Mouse (Mus musculus) midbrain, embryonic 15.5 days (tissue): ENCODE measurements around the gene Ino80b. TPM values are rescaled to one million over a fixed set of nuclear protein-coding genes. Genes with fewer than 3 reads are reported as not detected.

Source experiments
- ATAC-seq: fragments of 200-750 bp; cut with Nextera tagmentation; replicated peaks from 2 replicates; pipeline ENCODE4 v1.8.0; 2017; ENCODE audit warnings: moderate TSS enrichment
- H3K27ac ChIP-seq: fragments of 300-500 bp; sonication (generic); 2 replicates; pipeline ENCODE4 v1.5.1; 2015; ENCODE audit warnings: mild to moderate bottlenecking, inconsistent platforms
- H3K27me3 ChIP-seq: fragments of 300-500 bp; sonication (generic); replicated peaks from 2 replicates; pipeline ENCODE4 v1.6.1; 2015; ENCODE audit warnings: inconsistent platforms
- H3K36me3 ChIP-seq: fragments of 300-500 bp; sonication (generic); replicated peaks from 2 replicates; pipeline ENCODE4 v1.6.1; 2015; ENCODE audit warnings: inconsistent platforms
- H3K4me1 ChIP-seq: fragments of 300-500 bp; sonication (generic); 2 replicates; pipeline ENCODE4 v1.6.1; 2015; ENCODE audit warnings: inconsistent platforms
- H3K4me2 ChIP-seq: fragments of 300-500 bp; sonication (generic); 2 replicates; pipeline ENCODE4 v1.6.1; 2015; ENCODE audit warnings: inconsistent platforms, mild to moderate bottlenecking, moderate library complexity
- H3K4me3 ChIP-seq: fragments of 300-500 bp; sonication (generic); 2 replicates; pipeline ENCODE4 v1.5.1; 2015; ENCODE audit warnings: mild to moderate bottlenecking, inconsistent platforms
- H3K9ac ChIP-seq: fragments of 300-500 bp; sonication (generic); 2 replicates; pipeline ENCODE4 v1.6.1; 2015; ENCODE audit warnings: mild to moderate bottlenecking, inconsistent platforms
- H3K9me3 ChIP-seq: fragments of 300-500 bp; sonication (generic); 2 replicates; pipeline ENCODE4 v1.6.1; 2016; ENCODE audit warnings: inconsistent platforms
- WGBS: fragments of 180-500 bp; shearing (Covaris S2); methylation state at CpG from one replicate; pipeline ENCODE4 v1.1.7; 2015; ENCODE audit warnings: mixed read lengths; 5-methylcytosine and 5-hydroxymethylcytosine counted together
- polyA plus RNA-seq: library from polyadenylated mRNA; unstranded; fragments of >200 nt; fragmentation: Nextera tagmentation; extraction: Ambion mirVana; gene quantifications from 2 replicates; pipeline ENCODE4 v1.2.1, GENCODE M21; 2015

Gene Ino80b
- polyA plus RNA-seq, 1 experiment from 2014 or later, result 15.1 TPM

- Histone ChIP-seq H3K4me2 (peak within 1 kb of the TSS; percentile 97), H3K9me3 (no peaks in the 10 kb centered on the region), H3K9ac (peak within 1 kb of the TSS; percentile 84), H3K36me3 (peaks cover 6% of the 10 kb centered on the region; the same call in 1 of the 2 replicates), H3K27me3 (no peaks in the 10 kb centered on the region), H3K27ac (peak within 1 kb of the TSS; percentile 85), H3K4me1 (peaks cover 54% of the 10 kb centered on the region), H3K4me3 (peak within 1 kb of the TSS; percentile 90)
- 1% methylated on average over 55 of the region's 58 CpGs for WGBS
- peak; percentile 89 for ATAC-seq
Measured at GRCm38 (mm10) chr6:83115011-83115671, 10.1 kb downstream of the Ino80b start, which contains the start of gene Mogs. TSS of gene Mogs (plus strand) at chr6:83115496.

- Histone ChIP-seq H3K9ac (no peak overlapping the region), H3K4me3 (no peak overlapping the region), H3K4me2 (no peak overlapping the region), H3K36me3 (no peaks in the 10 kb centered on the region), H3K27me3 (no peaks in the 10 kb centered on the region), H3K27ac (no peak overlapping the region), H3K9me3 (no peaks in the 10 kb centered on the region), H3K4me1 (peaks cover 45% of the 10 kb centered on the region)
- no peak for ATAC-seq
- 93% methylated on average over 4 of the region's 4 CpGs for WGBS
Measured at GRCm38 (mm10) chr6:83111510-83112136, 13.6 kb downstream of the Ino80b start.

GRCm38 (mm10) chr6:83108762-83109668, 16.2 kb downstream of the Ino80b start, which contains the start of gene Mrpl53:
TSS of gene Mrpl53 (plus strand) at chr6:83109040.
- H3K4me1 ChIP-seq, result peaks cover 29% of the 10 kb centered on the region
- no peaks in the 10 kb centered on the region for H3K27me3 ChIP-seq
- H3K27ac ChIP-seq, result peak within 1 kb of the TSS; percentile 77
- peak; percentile 92 for ATAC-seq
- H3K36me3 ChIP-seq, result 0 out of 2 replicates have a peak, but pooled peaks cover 2% of the 10 kb centered on the region
- H3K4me3 ChIP-seq, result peak within 1 kb of the TSS; percentile 72
- peak within 1 kb of the TSS; percentile 92 for H3K4me2 ChIP-seq
- under 1% methylated on average over 76 of the region's 76 CpGs for WGBS
- H3K9ac ChIP-seq, result peak within 1 kb of the TSS; percentile 77
- H3K9me3 ChIP-seq, result no peaks in the 10 kb centered on the region

- no peaks in the 10 kb centered on the region for H3K27me3 ChIP-seq
- ATAC-seq, result 0 out of 2 replicates have a peak, but pooled peaks have one; percentile 2
- H3K27ac ChIP-seq, result peak overlapping the region; percentile 77; the same call in 1 of the 2 replicates
- H3K4me3 ChIP-seq, result peak overlapping the region; percentile 72; the same call in 1 of the 2 replicates
- H3K4me1 ChIP-seq, result peaks cover 38% of the 10 kb centered on the region
- peak overlapping the region; percentile 92 for H3K4me2 ChIP-seq
- WGBS, result 31% methylated on average over 13 of the region's 13 CpGs
- no peaks in the 10 kb centered on the region for H3K9me3 ChIP-seq
- H3K9ac ChIP-seq, result no peak overlapping the region
- 0 out of 2 replicates have a peak, but pooled peaks cover 2% of the 10 kb centered on the region for H3K36me3 ChIP-seq
Measured at GRCm38 (mm10) chr6:83107566-83108400, 17.4 kb downstream of the Ino80b start.

GRCm38 (mm10) chr6:83104158-83104557, 21.1 kb downstream of the Ino80b start:
- Histone ChIP-seq H3K27ac (no peak overlapping the region), H3K4me2 (no peak overlapping the region), H3K4me1 (peaks cover 34% of the 10 kb centered on the region), H3K4me3 (no peak overlapping the region), H3K27me3 (no peaks in the 10 kb centered on the region), H3K9me3 (no peaks in the 10 kb centered on the region), H3K36me3 (0 out of 2 replicates have a peak, but pooled peaks cover 2% of the 10 kb centered on the region), H3K9ac (no peak overlapping the region)
- WGBS, result 73% methylated on average over 4 of the region's 4 CpGs
- ATAC-seq, result no peak

GRCm38 (mm10) chr6:83103130-83103650, 22.0 kb downstream of the Ino80b start:
- 43% methylated on average over 11 of the region's 11 CpGs for WGBS
- Histone ChIP-seq H3K27me3 (no peaks in the 10 kb centered on the region), H3K4me3 (peak overlapping the region; percentile 69), H3K9me3 (no peaks in the 10 kb centered on the region), H3K4me1 (peaks cover 29% of the 10 kb centered on the region), H3K9ac (peak overlapping the region; percentile 70; the same call in 1 of the 2 replicates), H3K36me3 (0 out of 2 replicates have a peak, but pooled peaks cover 2% of the 10 kb centered on the region), H3K27ac (no peak overlapping the region), H3K4me2 (peak overlapping the region; percentile 93)
- no peak for ATAC-seq

GRCm38 (mm10) chr6:83101688-83102556, 23.3 kb downstream of the Ino80b start:
- Histone ChIP-seq H3K9me3 (no peaks in the 10 kb centered on the region), H3K4me1 (peaks cover 21% of the 10 kb centered on the region), H3K4me2 (peak overlapping the region; percentile 93), H3K27ac (peak overlapping the region; percentile 88), H3K27me3 (no peaks in the 10 kb centered on the region), H3K36me3 (0 out of 2 replicates have a peak, but pooled peaks cover 2% of the 10 kb centered on the region), H3K9ac (peak overlapping the region; percentile 70), H3K4me3 (peak overlapping the region; percentile 69)
- WGBS, result under 1% methylated on average over 64 of the region's 74 CpGs
- ATAC-seq, result peak; percentile 82

GRCm38 (mm10) chr6:83101316-83101687, 23.9 kb downstream of the Ino80b start, which contains the start of the genes Ccdc142 and Gm42688:
TSS of gene Ccdc142 (plus strand) at chr6:83101601.
TSS of gene Gm42688 (plus strand) at chr6:83101617.
- under 1% methylated on average over 25 of the region's 25 CpGs for WGBS
- H3K4me2 ChIP-seq, result peak within 1 kb of the TSS; percentile 93
- 0 out of 2 replicates have a peak, but pooled peaks cover 2% of the 10 kb centered on the region for H3K36me3 ChIP-seq
- peak within 1 kb of the TSS; percentile 88 for H3K27ac ChIP-seq
- H3K4me3 ChIP-seq, result peak within 1 kb of the TSS; percentile 69
- H3K27me3 ChIP-seq, result no peaks in the 10 kb centered on the region
- peak; percentile 92 for ATAC-seq
- H3K9ac ChIP-seq, result peak within 1 kb of the TSS; percentile 70
- peaks cover 21% of the 10 kb centered on the region for H3K4me1 ChIP-seq
- H3K9me3 ChIP-seq, result no peaks in the 10 kb centered on the region

GRCm38 (mm10) chr6:83098411-83098810, 26.8 kb downstream of the Ino80b start:
- peaks cover 18% of the 10 kb centered on the region for H3K4me1 ChIP-seq
- H3K27me3 ChIP-seq, result no peaks in the 10 kb centered on the region; the same call in 1 of the 2 replicates
- H3K27ac ChIP-seq, result no peak overlapping the region
- ATAC-seq, result no peak
- no peak overlapping the region for H3K4me3 ChIP-seq
- H3K9me3 ChIP-seq, result no peaks in the 10 kb centered on the region
- no peak overlapping the region for H3K9ac ChIP-seq
- 71% methylated on average over 2 of the region's 2 CpGs for WGBS
- no peaks in the 10 kb centered on the region for H3K36me3 ChIP-seq
- no peak overlapping the region for H3K4me2 ChIP-seq

GRCm38 (mm10) chr6:83095968-83096367, 29.3 kb downstream of the Ino80b start:
- H3K27ac ChIP-seq, result no peak overlapping the region
- H3K4me2 ChIP-seq, result no peak overlapping the region
- ATAC-seq, result no peak
- H3K27me3 ChIP-seq, result peaks cover 8% of the 10 kb centered on the region
- H3K9ac ChIP-seq, result no peak overlapping the region
- H3K4me3 ChIP-seq, result no peak overlapping the region
- no peaks in the 10 kb centered on the region for H3K36me3 ChIP-seq
- WGBS, result 39% methylated on average over 6 of the region's 6 CpGs
- H3K9me3 ChIP-seq, result no peaks in the 10 kb centered on the region
- peaks cover 3% of the 10 kb centered on the region; the same call in 1 of the 2 replicates for H3K4me1 ChIP-seq
